In genomic region chr2:131447566-131448330, GRCm38 (mm10) we compare ENCODE assay signal across 18 mouse cellular contexts. TPM values are rescaled to one million over a fixed set of nuclear protein-coding genes. Genes with fewer than 3 reads are reported as not detected.
A peak's percentile ranks its signal among the peaks of the same experiment; 100 is the strongest.
DNase-seq lines count a peak whose midpoint lies in the region; ATAC-seq lines count a peak whose summit lies in the region.
"Had no signal": no experiment of that assay in that cellular context is flagged by ENCODE, and none has a peak within 500 bp of the region (broad histone marks: within the 10 kb centered on the region; RNA-seq: fewer than 3 reads in every experiment).

No protein-coding gene starts in this region.

- peak; percentile 43 to 55 for DNase-seq in cerebellum, postnatal 10 days
- DNase-seq in cerebellum, adult 9-10 months, result no peak
- DNase-seq in left cerebral cortex, postnatal 4 days, result peak; percentile 47
- DNase-seq in left cerebral cortex, adult 18-20 months (ENCODE audit: low spot score in 2 of 2), result no peak
- peak; percentile 57 to 59 for DNase-seq in heart, adult 9 months (ENCODE audit: low spot score in 2 of 2)
- no peak for DNase-seq in kidney, adult 18-20 months
- DNase-seq: adrenal gland, adult 8-10 months; cerebellum, postnatal 25 days; kidney, adult 2 months; kidney, postnatal 4 days; midbrain, embryonic 14.5 days; right cerebral cortex, postnatal 14 days; thymus, adult 2 months had no signal

- ATAC-seq in megakaryocyte-erythroid progenitor cell, adult 5-6 weeks (replicated peaks; ENCODE audit: low FRiP score, low TSS enrichment, poor library complexity, severe bottlenecking), result peak; percentile 80
- no peak for ATAC-seq in inflammation-experienced regulatory T-cells, adult 6 months
- ATAC-seq: CD4-positive, CD25-positive, alpha-beta regulatory T cell, adult 4 months; lung, postnatal 0 days; Patski had no signal

- intact Hi-C loops in left cerebral cortex, postnatal 4 days (cut with DNase I), result no loop called here

RNA-seq across cellular contexts. Expression of gene Smox, which starts 43.5 kb away (rescaled TPM):
- total RNA-seq in left cerebral cortex, postnatal 4 days (2021), result 10 to 100 TPM; 48.4 to 52.8 TPM
- 10 to 100 TPM; 64.5 to 69.9 TPM for total RNA-seq in left cerebral cortex, adult 18-20 months (2021)
- total RNA-seq in megakaryocyte-erythroid progenitor cell, adult 5-6 weeks (2014; fragmentation: Nextera tagmentation), result 12.5 and 27.3 TPM in 2 replicates
- total RNA-seq in megakaryocyte-erythroid progenitor cell, adult 5-6 weeks (2017), result 8.7 and 18.9 TPM in 2 replicates
- polyA plus RNA-seq in inflammation-experienced regulatory T-cells, adult 6 months (2017; shearing (Covaris generic)), result 10 to 100 TPM in 2 of 3 experiments, 1 to 10 TPM in 1; 8.6 to 14.8 (median 12.8) TPM

Comparison
In these comparisons a context has a peak if more than half of its experiments do, and no peak if none do; other contexts are left out.
1. DNase-seq: peak in cerebellum, postnatal 10 days (2 of 2), left cerebral cortex, postnatal 4 days (single experiment) and heart, adult 9 months (2 of 2); none in cerebellum, adult 9-10 months (single experiment), left cerebral cortex, adult 18-20 months (0 of 2) and kidney, adult 18-20 months (single experiment).